Mouse (Mus musculus) right cerebral cortex, postnatal 36 days (tissue): ENCODE results near the gene Cptp.

Experiments
- DNase-seq, 2 experiments: peaks; one replicate each; pipeline ENCODE4 v3.0.0; 2022; ENCODE audit warnings: low spot score in 2 of 2, mixed read lengths in 1 of 2

Cptp gene

DNA sequence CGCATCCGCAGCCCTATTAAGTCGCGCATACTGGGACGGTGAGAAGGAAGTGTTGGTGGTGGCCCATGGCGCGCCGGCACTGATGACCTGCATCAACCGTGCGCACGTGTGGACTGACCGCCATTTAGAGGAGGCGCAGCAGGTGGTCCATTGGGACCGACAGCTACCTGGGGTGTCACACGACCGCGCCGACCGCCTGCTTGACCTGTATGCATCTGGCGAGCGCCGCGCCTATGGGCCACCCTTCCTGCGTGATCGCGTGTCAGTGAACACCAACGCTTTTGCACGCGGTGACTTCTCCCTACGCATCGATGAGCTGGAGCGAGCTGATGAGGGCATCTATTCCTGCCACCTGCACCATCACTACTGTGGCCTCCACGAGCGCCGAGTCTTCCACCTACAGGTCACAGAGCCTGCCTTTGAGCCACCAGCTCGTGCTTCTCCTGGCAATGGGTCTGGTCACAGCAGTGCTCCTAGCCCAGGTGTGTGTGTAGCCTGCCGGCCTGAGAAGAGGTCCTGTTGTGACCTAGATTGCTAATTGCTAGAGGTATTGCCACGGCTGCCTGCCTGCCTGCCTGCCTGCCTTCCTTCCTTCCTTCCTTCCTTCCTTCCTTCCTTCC lies 27.5 kb downstream of the Cptp start:
- DNase-seq, result no peak

DNA sequence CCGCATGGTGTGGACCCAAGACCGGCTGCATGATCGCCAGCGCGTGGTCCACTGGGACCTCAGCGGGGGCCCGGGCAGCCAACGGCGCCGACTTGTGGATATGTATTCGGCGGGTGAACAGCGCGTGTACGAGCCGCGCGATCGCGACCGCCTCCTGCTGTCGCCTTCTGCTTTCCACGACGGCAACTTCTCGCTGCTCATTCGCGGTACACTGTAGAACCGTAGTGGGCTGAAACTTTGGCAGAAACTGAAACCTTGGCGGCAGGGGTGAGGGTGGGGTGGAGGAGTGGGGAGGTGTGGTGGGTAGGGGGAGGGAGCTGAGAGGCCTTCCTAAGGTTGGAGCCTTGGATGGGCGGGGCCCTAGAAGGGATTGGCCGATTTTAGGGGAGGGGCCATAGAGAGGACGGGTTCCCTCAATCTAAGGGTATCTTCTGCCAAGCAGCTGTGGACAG lies 28.2 kb downstream of the Cptp start:
- DNase-seq, result no peak

DNA sequence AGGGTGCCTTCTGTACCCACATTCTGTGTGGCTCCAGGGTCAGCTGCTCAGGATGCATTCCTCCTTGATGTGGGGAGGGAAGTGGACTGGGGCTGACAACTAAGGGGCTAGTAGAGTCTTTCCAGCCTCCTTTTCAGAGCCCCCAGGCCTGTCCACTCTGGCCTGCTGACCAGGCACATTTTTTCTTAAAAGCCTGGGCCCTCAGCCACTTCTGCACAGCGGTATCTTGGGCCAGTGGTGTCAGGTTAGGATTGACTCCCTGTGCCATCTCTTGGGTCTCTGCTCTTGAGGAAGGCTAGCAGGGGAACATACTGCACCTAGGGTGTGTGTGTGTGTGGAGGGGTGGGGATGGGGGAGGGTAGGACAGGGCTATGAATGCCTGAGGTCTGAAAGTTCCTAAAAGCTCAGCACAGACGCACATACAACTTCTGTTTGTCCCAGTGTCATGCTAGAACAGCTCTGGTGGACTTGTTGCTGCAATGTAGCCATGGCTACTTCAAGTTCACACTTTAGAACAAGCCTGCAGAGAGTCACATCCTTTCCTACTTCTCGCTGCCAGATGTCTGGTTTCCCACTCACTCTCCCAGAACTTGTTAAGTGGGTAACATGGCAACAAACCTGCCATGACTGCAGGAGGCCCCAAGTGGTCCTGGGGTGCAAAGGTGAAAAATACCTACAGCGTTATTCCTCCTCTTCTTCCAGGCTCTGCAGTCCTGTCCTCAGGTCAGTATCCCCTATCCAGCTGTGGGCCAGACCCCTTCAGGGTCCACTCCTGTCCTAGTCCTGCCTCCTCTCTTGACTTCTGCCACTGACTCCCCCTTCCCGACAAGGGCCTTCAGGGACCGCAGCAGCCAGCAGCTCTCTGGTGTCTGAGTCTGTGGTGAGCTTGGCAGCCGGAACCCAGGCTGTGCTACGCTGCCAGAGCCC lies 28.9 kb downstream of the Cptp start:
- DNase-seq, result no peak

DNA sequence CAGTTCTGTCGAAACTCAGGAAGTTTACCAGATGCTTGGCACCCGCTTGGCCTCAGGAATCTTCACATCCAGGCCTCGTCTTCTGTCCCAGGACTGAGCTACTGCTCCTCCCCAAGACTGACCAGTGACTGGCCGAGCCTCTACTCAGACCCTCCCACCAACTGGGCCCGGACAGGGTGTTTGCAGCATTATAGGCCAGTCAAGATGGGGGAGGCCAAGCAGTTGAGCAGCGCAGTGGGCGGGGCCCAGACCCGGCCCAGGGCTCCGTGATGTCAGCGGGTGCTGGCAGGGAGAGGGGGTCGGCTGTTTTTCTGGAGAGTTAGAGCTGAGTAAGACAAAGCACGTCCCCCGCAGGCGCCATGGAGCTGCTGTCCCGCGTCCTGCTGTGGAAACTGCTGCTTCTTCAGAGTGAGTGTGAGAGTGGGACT lies 29.7 kb downstream of the Cptp start, which contains the start of gene Mxra8:
Gene Mxra8, plus strand, starts transcription at position 198 of the 428 bp plus-strand sequence.
- no peak for DNase-seq

DNA sequence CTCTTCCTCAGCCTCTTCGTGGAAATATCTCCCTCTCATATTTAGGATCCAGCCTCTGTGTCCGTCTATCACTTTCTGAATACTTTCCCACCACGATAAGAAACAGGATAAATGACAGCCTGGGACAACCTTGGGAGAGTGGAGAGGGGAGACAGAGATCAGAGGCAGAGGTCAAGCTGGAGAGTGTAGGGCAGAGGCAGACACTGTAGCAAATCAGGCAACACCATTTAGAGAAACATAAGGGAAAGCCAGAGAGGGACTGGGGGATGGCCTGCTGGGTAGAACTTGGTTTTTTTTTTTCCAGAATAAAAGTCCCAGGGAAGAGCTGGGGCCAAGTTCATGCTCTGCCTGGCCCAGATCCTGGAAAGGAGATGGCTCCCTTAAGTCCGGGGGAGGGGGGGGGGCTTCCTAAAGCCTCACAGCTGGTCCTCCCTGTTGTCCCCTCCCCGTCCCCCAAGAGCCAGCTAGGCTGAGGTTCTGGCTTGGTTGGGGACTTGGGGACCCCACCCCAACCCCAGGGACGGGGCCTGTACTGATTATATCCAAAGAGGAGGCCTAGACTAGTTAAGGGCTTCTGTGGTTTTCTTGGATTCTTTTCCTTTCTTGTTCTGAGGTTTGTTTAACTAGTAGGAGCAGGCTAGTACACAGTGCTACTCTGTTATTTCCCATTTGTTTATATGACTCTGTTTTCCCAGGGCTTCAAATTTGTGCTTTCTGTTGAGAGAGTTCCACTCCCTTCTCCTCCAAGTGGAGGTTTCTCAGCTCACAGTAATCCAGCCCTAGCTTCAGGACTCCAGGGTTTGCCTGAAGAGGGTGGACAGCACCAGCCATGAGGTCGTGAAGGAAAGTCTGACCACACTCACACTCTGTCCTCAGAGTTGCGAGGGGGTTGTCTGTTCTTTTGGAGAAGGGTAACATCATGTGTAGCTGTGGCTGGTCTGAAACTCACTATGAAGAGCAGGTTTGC lies 30.8 kb downstream of the Cptp start:
- no peak for DNase-seq

DNA sequence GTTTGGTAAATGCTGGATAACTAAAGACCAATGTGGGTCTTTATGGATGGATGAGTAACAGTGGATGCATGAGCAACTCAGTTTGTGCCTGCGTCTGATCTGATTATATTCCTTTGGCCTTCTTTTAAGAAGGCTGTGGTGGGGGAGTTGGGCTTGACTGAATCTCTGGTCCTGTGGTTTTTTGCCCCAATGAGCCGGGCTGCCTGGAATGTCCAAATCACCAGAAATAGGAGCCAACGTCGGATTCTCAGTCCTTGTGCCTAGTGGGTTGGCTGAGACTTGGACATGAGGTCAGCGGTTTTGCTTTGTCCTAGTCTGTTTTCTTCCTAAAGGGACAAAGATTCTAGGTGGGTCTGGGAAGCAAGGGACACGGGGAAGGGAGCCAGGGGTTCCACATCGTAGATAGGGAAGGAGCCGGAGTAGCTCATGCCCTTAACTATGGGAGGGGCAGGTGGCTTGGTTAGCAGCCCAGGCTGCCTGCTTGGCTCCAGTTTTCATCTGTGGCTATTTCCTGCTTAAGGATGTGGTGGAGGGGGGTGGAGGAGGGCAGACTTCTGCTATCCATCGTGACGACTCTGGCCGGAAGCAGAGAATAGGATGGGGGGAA lies 31.7 kb downstream of the Cptp start:
- no peak for DNase-seq

DNA sequence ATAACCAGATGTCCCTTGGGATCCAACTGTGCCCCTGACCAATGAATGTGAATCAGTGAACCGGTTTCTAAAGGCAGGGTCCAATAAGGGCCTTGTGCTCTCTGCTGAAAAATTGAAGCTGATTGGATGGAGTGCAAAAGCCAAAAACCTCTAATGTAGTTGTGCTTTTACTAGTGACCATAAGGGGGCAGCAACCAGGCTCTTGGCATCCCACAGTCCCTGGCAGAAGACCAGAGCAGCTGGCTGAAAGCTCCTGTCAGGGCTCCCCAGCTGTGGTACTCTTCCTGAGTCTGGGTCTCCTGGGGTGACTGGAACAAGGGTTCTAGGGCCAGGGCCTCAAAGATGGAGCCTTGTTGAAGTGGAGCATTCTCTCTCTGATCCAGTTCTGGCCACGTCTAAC lies 35.4 kb downstream of the Cptp start:
- peak in 1 of 2 experiments; percentile 62 for DNase-seq

DNA sequence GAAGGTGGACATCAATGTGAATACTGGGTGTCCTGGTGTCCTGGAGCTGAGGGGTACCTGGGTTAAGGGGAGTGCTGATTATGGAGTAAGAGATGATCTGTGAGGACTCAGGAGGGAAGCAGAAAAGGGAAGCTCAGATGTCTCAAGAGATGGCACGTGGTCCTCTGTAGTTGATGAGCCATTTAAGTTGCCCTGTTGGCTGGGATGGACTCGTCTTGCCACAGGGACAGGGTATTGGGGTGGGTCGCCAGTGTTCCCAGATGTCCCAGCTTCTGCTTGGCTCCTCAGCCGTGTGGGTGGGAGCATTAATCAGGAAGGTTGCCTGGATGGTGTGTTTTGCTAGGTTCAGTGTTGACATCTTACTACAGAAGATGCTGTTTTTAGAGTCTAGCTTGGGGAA lies 36.0 kb downstream of the Cptp start:
- DNase-seq, result no peak

DNA sequence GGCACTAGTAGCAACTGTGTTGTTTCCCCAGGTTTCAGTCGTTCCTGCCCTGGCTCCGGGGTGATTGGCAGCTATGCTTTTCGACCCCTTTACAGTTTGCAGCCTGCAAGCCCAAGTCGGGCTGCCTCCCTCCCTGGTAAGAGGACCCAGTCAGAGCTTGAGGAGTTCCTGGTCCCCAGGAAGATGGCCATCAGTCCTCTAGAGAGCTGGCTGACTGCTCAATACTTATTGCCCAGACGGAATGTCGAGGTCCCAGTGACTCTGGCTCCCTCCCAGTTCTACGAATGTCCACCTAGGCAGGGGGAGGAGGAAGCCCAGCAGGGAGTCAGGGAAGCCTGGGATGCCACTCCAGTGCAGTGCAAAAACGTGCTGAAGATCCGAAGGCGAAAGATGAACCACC lies 36.9 kb downstream of the Cptp start:
- no peak for DNase-seq

DNA sequence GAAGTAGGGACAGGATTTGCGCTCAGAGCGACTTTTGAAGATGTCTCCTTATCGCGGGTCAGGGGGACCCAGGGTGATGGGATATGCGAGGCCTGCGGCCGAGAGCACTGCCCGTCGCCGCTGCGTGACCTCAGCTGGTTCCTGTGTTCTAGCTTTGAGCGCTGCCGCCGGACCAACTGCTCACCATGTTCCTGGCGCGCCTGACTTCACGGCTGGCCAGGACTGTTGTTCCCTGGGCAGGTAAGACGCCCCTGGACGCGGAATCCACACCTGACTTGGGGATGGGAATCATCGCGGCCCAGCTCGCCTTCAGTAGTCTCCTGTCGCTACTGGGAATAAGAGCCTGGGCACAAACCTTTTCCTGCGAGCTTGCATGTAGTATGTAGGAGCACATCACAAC lies 37.4 kb downstream of the Cptp start:
- no peak for DNase-seq

DNA sequence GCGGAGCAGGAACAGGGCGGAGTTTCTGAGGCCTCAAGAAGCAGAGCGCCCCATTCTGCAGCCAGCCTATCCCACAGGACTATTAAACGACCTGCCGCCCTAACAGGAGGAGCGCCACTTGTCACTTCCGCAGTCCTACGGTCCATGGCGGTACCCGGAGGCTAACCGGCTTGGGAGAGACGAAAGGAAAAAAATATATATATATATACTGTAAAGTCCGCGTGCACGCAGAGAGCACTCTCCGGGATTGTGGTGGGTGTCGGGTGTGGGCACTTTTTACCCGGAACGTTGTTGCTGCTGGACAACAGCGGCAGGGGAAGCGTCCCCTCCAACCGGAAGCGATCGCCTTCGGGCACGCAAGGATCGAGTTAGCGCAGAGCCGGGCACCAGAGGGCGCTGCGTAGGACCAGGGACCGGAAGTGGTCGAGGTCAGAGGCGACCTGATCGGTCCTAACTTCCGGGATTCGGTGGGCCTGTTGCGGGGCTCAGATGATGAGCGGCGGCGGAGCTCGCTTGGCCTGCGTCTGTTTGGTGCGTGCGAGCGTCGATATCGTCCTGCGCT lies 38.0 kb downstream of the Cptp start, which contains the start of gene Aurkaip1:
Gene Aurkaip1, plus strand, starts transcription at position 68 of the 562 bp plus-strand sequence.
- peak; percentile 91 to 92 for DNase-seq

DNA sequence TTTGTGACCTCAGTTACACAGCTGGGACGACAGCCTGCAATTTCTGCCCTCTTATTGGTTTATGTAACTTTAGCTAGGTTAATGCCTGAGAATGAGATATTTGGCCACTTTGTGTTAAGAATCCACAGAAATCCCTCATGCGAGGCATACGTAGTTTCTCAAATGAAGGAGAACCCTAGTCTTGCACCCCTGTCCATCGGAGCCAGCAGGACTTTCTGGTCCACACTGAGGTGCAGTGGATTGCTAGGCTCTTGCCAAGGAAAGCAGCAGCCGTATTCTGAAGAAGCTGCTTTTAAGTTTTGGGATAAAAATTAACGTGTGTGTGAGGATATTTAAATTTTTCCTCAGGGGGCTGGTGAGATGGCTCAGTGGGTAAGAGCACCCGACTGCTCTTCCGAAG lies 38.6 kb downstream of the Cptp start:
- no peak for DNase-seq

DNA sequence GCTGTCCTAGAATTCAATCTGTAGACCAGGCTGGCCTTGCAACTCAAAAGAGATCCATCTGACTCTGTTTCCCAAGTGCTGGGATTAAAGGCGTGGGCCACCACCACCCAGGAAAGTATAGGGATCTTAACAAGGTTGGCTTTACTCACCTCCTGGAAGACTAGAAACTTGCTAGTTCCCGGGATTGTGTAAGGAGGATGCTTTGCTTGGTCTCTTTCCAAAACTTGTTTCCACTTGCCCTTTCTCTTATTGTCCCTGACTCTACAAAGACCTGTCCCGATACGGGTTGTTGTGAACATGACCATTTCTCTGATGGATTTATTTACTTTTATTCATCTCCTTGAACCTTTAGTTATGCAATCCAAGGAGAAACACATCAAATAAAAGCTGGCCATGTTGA lies 39.4 kb downstream of the Cptp start:
- no peak for DNase-seq

DNA sequence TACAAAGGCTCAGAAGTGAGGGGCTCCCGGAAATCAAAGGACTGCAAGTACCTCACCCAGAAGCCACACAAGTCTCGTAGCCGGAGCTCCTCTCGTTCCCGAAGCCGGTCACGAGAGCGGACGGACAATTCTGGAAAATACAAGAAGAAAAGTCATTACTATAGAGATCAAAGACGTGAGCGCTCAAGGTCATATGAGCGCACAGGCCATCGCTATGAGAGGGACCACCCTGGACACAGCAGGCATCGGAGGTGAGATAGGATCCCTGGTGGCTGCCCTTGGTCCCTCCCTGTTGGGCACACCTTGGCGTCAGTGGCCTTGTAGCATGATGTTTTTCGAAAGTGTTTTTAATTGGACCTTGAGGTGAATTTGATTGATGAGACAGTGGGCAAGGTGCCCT lies 45.8 kb downstream of the Cptp start:
- no peak for DNase-seq

DNA sequence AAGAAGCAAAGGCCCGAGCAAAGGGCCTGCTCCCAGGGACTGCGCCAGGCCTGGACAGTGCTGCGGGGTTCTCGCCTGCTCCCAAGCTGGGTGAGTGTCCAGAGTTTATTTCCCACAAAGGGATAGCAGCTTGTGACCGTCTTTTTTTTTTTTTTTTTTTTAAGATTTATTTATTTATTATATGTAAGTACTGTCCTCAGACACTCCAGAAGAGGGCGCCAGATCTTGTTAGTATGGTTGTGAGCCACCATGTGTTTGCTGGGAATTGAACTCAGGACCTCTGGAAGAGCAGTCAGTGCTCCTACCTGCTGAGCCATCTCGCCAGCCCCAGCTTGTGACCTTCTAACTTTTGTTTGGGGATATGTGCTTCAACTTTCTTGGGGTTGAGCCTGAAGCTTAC lies 48.2 kb downstream of the Cptp start:
- DNase-seq, result no peak

DNA sequence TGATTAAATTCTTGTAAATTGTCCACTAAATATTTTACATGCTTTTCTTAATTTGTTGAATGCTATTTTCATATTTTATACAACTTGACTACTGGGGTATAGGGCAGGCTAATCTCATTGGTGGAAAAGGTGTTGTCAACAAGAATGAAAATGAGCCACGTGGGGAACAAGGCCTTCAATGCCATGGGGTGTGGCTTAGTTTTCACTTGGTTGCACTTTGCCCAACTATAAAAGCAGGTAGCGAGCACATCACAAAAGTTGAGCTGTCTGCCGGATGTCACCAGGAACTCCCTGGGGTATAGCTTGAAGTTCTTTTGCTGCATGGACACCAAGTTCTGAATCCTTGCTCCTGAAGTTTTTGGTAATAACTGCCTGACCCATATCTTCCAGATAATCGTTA lies 51.7 kb downstream of the Cptp start:
- no peak for DNase-seq
